Mouse (Mus musculus): Measurements from ENCODE around the gene Trim69.
"Not testable (repeated sequence)": the region's sequence is repeated elsewhere in the genome, so short reads cannot be mapped to it uniquely, and the experiment has no call there.

Gene Trim69

DNA sequence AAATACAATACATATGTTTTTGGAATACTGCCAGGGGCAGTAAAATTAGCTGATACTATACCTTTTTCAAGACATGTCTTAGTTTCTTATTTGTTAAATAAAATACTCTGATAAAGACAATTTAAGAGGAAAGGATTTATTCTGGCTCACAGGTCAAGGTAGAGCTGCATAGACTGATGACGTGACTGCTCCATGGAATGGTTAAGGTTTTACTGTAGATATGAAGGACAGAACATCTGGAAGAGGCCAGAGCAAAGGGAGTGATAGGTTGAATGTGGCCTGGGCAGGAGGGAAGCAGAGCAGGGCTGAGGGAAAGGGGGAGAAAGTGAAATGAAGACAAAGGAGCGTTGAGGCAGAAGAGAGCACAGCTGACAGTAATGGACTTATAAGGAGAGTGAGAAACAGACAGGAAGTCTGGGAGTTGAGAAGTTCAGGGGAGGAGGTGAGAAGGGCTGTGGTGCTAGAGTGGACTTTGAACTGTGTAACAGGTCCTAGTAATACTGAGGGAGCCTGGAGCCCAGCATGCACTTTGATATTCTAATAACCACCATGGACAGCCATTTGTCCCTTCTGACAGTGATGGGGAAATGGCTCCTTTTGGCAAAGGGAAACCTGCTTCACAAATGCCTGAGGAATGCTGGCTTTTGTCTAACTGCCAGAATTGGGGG lies 46.1 kb downstream of the Trim69 start:
- no peak for DNase-seq (ENCODE audit: low spot score in 2 of 2)

DNA sequence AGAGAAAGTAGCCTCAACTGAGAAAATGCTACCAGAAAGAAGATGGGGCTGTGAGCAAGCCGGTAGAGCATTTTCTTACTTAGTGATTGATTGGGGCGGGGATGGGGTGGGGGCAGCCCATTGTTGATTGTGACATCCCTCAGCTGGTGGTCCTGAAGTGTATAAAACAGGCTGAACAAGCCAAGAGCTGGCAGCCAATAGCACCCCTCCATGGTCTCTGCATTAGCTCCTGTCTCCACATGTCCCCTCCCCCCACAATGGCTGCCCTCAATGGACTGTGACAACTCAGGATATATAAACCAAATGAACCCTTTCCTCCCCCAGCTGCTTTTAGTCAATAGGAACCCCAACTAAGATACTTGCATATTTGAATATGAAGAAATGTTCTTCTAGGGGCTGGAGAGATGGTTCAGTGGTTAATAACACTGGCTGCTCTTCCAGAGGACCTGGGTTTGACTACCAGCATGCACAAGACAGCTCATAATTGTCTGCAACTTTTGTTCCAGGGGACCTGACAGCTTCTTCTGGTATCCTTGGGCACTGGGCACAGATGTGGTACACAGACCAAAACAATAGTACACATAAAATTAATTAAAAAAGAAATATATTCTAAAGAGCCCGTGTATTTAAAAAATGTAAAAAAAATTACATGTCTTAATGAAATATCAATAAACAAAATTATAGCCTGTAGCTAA lies 50.2 kb downstream of the Trim69 start:
- DNase-seq (ENCODE audit: low spot score in 2 of 2): no peak

DNA sequence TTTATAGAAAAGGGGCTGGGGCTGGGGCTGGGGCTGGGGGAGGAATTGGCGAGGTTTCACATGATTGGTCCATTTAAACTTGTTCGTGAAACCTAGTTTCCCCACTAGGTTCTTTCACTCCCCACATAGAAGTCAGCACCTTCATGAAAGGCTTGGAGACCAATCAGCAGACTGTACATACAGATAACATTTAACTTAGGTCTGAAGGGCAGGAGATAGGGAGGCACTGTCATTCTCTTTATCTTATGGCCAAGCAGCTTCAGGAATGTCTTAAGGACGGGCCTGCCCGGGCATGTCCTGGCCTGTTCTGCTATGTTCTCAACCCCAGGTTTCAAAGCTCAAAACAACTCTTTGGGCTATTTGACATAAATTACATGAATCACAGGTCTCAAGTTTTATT lies 56.6 kb downstream of the Trim69 start:
- not testable (repeated sequence) for DNase-seq (ENCODE audit: low spot score in 2 of 2)

DNA sequence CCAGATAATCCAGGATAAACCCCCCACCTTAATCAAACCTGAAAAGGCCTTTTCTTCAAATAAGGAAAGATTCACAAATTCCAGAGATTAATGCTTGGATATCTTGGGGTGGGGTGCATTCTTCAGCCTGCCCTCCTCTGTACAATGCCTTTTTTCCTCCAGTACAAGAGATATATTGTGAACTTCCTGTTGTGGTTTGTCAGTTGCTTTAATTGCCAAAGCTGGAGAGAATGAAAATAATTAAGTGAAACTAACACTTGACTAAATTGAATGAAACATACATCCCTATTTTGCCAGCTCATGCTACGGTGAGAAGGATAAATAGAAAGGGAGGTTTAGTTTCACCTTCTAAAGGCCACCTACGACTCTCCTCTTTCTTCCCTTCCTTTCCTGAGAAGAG lies 57.7 kb downstream of the Trim69 start:
- no peak for DNase-seq (ENCODE audit: low spot score in 2 of 2)

DNA sequence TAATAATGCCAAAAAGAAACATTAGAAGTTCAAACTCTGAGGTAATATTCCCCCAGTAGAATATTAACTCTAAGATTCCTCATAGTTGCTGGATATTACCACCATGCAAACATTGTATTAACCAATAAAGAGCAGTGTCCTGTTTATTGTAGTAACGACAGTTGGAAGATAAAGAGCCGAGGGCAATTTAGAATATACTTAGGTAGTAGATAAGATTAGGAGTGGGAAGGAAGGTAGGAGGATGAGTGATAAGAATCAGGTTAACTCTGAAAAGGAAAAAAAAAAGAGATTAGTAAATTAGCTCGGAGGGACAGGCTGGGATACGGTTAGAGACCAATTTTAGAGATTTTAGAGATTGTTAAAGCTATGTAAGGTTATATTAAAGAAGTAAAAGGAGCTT lies 60.9 kb downstream of the Trim69 start:
- no peak for DNase-seq (ENCODE audit: low spot score in 2 of 2)

DNA sequence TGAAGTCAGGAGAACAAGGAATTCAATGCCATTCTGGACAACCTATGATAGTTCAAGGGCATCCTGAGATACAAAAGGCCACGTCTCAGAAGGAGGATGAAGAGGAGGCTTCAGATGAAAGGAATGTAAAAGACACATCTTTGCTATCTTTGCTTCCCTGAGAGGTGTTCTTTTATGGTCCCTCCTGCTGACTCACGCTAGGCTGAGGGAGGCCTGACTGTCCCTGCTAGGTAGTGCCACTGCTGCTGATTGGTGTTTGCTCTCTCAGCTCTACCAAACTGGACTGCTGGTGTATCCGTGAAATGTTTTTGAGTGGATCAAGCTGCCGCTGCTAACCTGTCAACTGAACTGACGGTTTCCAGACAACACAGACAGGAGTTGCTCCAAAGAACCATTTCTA lies 61.3 kb downstream of the Trim69 start:
- no peak for DNase-seq (ENCODE audit: low spot score in 2 of 2)

DNA sequence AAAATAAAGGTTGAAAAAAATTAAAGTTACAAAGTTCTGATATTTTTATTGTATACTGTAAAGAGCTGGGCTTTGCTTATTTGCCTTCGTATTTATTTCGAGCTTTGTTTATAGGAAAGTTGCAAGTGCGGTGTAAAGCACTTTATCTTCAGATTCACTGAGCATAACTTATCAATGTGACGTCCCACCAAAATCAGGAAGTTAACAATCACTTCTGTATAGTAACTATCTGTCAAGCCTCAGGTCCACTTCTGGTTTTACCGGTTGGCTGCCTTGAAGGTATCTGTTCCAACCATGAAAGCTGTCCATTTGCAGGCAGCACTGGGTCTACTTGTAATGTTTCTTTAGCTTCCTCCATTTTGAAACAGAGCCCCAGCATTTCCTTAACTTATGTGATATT lies 61.8 kb downstream of the Trim69 start:
- DNase-seq (ENCODE audit: low spot score in 2 of 2): no peak

DNA sequence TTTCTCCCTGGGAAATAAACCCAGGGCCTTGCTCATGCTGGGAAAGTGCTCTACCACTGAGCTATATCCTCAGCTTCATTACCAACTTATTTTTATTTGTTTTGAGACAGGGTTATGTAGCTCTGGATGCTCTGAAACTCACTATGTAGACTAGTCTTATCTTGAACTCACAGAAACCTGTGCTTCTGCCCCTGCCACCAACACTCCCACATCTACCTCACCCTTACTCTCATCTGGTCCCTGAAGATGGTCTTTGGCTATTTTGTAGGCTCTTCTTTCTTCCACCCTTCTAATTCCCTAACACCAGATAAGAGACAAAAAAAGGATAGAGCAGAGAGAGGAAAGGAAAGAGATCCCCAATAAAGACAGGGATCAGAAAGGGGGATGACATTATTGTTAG lies 63.2 kb downstream of the Trim69 start:
- DNase-seq (ENCODE audit: low spot score in 2 of 2): no peak
